Mouse (Mus musculus) liver, postnatal 0 days (tissue): ENCODE results near the gene Etfdh. TPM values are rescaled to one million over a fixed set of nuclear protein-coding genes. Genes with fewer than 3 reads are reported as not detected.

Source experiments
- ATAC-seq: fragments of 200-750 bp; cut with Nextera tagmentation; 2 replicates; pipeline ENCODE4 v1.8.0; 2017; ENCODE audit warnings: mild to moderate bottlenecking, moderate library complexity
- DNase-seq: peaks from one replicate; pipeline ENCODE4 v3.0.0-alpha.2; 2016
- H3K27ac ChIP-seq: fragments of 300-500 bp; sonication (generic); 2 replicates; pipeline ENCODE4 v1.5.1; 2014; ENCODE audit warnings: antibody characterized with exemption, moderate library complexity, mild to moderate bottlenecking, low read depth
- H3K27me3 ChIP-seq: fragments of 300-500 bp; sonication (generic); 2 replicates; pipeline ENCODE4 v1.6.1; 2014; ENCODE audit warnings: low read length, control low read depth, mixed read lengths; ENCODE audit not compliant: insufficient read depth
- H3K36me3 ChIP-seq: fragments of 300-500 bp; sonication (generic); replicated peaks from 2 replicates; pipeline ENCODE4 v1.6.1; 2014; ENCODE audit warnings: mild to moderate bottlenecking, control low read depth, low read length, moderate library complexity, mixed read lengths; ENCODE audit not compliant: insufficient read depth
- H3K4me1 ChIP-seq: fragments of 300-500 bp; sonication (generic); 2 replicates; pipeline ENCODE4 v1.6.1; 2014; ENCODE audit warnings: antibody characterized with exemption, mild to moderate bottlenecking, control low read depth; ENCODE audit not compliant: insufficient read depth
- H3K4me2 ChIP-seq: fragments of 300-500 bp; sonication (generic); 2 replicates; pipeline ENCODE4 v1.6.1; 2014; ENCODE audit warnings: low read depth, mild to moderate bottlenecking, low read length, moderate library complexity, mixed read lengths
- H3K4me3 ChIP-seq: fragments of 300-500 bp; sonication (generic); 2 replicates; pipeline ENCODE4 v1.5.1; 2014; ENCODE audit warnings: low read depth, low read length
- H3K9ac ChIP-seq: fragments of 300-500 bp; sonication (generic); replicated peaks from 2 replicates; pipeline ENCODE4 v1.6.1; 2014; ENCODE audit warnings: mild to moderate bottlenecking, moderate library complexity
- H3K9me3 ChIP-seq: fragments of 300-500 bp; sonication (generic); 2 replicates; pipeline ENCODE4 v1.6.1; 2016; ENCODE audit warnings: mild to moderate bottlenecking, control low read depth, low read length, mixed read lengths
- CTCF ChIP-seq: sonication (generic); IDR thresholded peaks from 2 replicates; pipeline ENCODE4 v1.5.1; 2016; ENCODE audit warnings: antibody characterized with exemption, low read depth
- EP300 ChIP-seq: IDR thresholded peaks from 2 replicates; pipeline ENCODE4 v1.6.1; 2016; ENCODE audit warnings: antibody characterized with exemption, low read depth, mild to moderate bottlenecking
- WGBS: fragments of 180-500 bp; shearing (Covaris S2); extraction: QIAGEN DNeasy Blood & Tissue Kit; methylation state at CpG from one replicate; pipeline ENCODE4 v1.1.7; 2014; ENCODE audit not compliant: insufficient replicate concordance; 5-methylcytosine and 5-hydroxymethylcytosine counted together
- polyA plus RNA-seq: library from polyadenylated mRNA; unstranded; fragments of >200 nt; fragmentation: Nextera tagmentation; extraction: Ambion mirVana; gene quantifications from 2 replicates; pipeline ENCODE4 v1.2.1, GENCODE M21; 2015

Gene Etfdh
- polyA plus RNA-seq, 1 experiment from 2014 or later = 239 TPM

GRCm38 (mm10) chr3:79559021-79559772 is 70.1 kb downstream of the Etfdh start:
- no peak for TF ChIP-seq CTCF
- TF ChIP-seq EP300 = no peak
- Histone ChIP-seq H3K4me1 (no peaks in the 10 kb centered on the region; the same call in 1 of the 2 replicates), H3K36me3 (no peaks in the 10 kb centered on the region), H3K4me3 (no peak overlapping the region), H3K27ac (no peak overlapping the region), H3K9me3 (no peaks in the 10 kb centered on the region), H3K27me3 (no peaks in the 10 kb centered on the region), H3K4me2 (no peak overlapping the region), H3K9ac (no peak overlapping the region)
- WGBS = 70% methylated on average over 9 of the region's 9 CpGs
- DNase-seq = no peak
- no peak for ATAC-seq

DNA sequence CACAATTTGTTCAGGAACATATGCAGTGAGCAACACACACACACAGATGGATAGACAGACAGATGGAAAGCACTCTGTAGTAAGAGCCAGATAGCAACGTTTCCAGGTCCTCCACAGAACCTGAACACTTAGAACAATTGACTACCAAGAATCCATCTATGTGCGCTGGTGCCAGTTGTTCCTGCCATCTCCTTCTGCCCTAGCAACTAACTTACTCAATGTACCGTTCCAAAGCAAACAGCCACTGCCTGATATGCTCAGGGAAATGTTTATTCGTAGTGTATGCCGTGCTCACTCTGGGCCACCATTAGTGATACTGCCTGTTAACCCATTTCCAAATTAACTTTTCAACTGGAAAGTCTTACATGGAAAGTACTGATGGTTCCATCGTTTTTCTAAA is 74.2 kb downstream of the Etfdh start:
- no peaks in the 10 kb centered on the region for H3K36me3 ChIP-seq
- ATAC-seq = no peak
- H3K27me3 ChIP-seq = no peaks in the 10 kb centered on the region
- no peak overlapping the region for H3K4me3 ChIP-seq
- TF ChIP-seq CTCF (no peak), EP300 (no peak)
- WGBS = 82% methylated on average over 6 of the region's 6 CpGs
- H3K9me3 ChIP-seq = no peaks in the 10 kb centered on the region
- H3K9ac ChIP-seq = no peak overlapping the region
- H3K4me2 ChIP-seq = no peak overlapping the region
- DNase-seq = no peak
- no peaks in the 10 kb centered on the region for H3K4me1 ChIP-seq
- H3K27ac ChIP-seq = no peak overlapping the region

Other genes with a start within 250 kb of the Etfdh start
- gene Fnip2, start 61.7 kb downstream of the Etfdh start, polyA plus RNA-seq = 2.4 and 3.0 TPM in 2 replicates
- gene Ppid, start 38.2 kb downstream of the Etfdh start, polyA plus RNA-seq = 31.5 and 36.6 TPM in 2 replicates
- 8.7 and 9.6 TPM in 2 replicates for gene 4930579G24Rik, start 421 bp downstream of the Etfdh start, polyA plus RNA-seq
- gene Rxfp1, start 108.4 kb upstream of the Etfdh start, polyA plus RNA-seq = 0.02 TPM in 1 of 2 replicates, not detected in the other
- gene Tmem144, start 223.3 kb upstream of the Etfdh start, polyA plus RNA-seq = 1.2 and 2.0 TPM in 2 replicates